Mouse (Mus musculus): Measurements from ENCODE around the gene Aldh8a1.

- TF ChIP-seq MAX (IDR thresholded peaks at IDR 0.05; ENCODE audit: low read depth) (no peak), POLR2A (IDR thresholded peaks at IDR 0.05; ENCODE audit: insufficient read length, low read depth) (no peak), USF1 (IDR thresholded peaks at IDR 0.05; ENCODE audit: low read depth) (no peak), E2F4 (IDR thresholded peaks at IDR 0.05; ENCODE audit: insufficient read depth) (no peak), TCF3 (IDR thresholded peaks at IDR 0.05; ENCODE audit: insufficient read length, low read depth) (no peak), REST (IDR thresholded peaks at IDR 0.05; ENCODE audit: insufficient read depth, insufficient read length) (no peak)
These were observed 23.2 kb upstream of the Aldh8a1 start for GRCm38 (mm10) chr10:21353890-21354289.

All from myocyte (in vitro differentiated cells).